Mouse (Mus musculus): ENCODE measurements around the gene P2rx1.
A peak's percentile ranks its signal among the peaks of the same experiment; 100 is the strongest.

The P2rx1 gene

GRCm38 (mm10) chr11:72998771-72999170 lies at the start of gene P2rx1:
Gene P2rx1, plus strand, starts transcription at chr11:72999103.
- DNase-seq (ENCODE audit: low spot score in 2 of 2): no peak

GRCm38 (mm10) chr11:72951137-72952000 lies 47.5 kb upstream of the P2rx1 start:
- DNase-seq (ENCODE audit: low spot score in 2 of 2): peak in 1 of 2 experiments; percentile 24

GRCm38 (mm10) chr11:72952226-72952625 lies 46.7 kb upstream of the P2rx1 start:
- peak; percentile 76 to 89 for DNase-seq (ENCODE audit: low spot score in 2 of 2)

GRCm38 (mm10) chr11:72952697-72953096 lies 46.2 kb upstream of the P2rx1 start:
- no peak for DNase-seq (ENCODE audit: low spot score in 2 of 2)

GRCm38 (mm10) chr11:72953116-72953439 lies 45.8 kb upstream of the P2rx1 start:
- DNase-seq (ENCODE audit: low spot score in 2 of 2): peak in 1 of 2 experiments; percentile 21

- DNase-seq (ENCODE audit: low spot score in 2 of 2): peak; percentile 80 to 82
These were observed 45.3 kb upstream of the P2rx1 start for GRCm38 (mm10) chr11:72953440-72954151.

- no peak for DNase-seq (ENCODE audit: low spot score in 2 of 2)
These were observed 44.7 kb upstream of the P2rx1 start for GRCm38 (mm10) chr11:72954216-72954615.

- DNase-seq (ENCODE audit: low spot score in 2 of 2): peak; percentile 40 to 71
These were observed 43.4 kb upstream of the P2rx1 start for GRCm38 (mm10) chr11:72955339-72955974.

- no peak for DNase-seq (ENCODE audit: low spot score in 2 of 2)
These were observed 41.6 kb upstream of the P2rx1 start for GRCm38 (mm10) chr11:72957318-72957717.

GRCm38 (mm10) chr11:72959924-72960679 lies 38.8 kb upstream of the P2rx1 start:
- DNase-seq (ENCODE audit: low spot score in 2 of 2): no peak

GRCm38 (mm10) chr11:72960723-72961071 lies 38.2 kb upstream of the P2rx1 start:
- DNase-seq (ENCODE audit: low spot score in 2 of 2): no peak

GRCm38 (mm10) chr11:72961072-72961980 lies 37.6 kb upstream of the P2rx1 start, which contains the start of gene Atp2a3:
Gene Atp2a3, plus strand, starts transcription at chr11:72961169.
- DNase-seq (ENCODE audit: low spot score in 2 of 2): peak; percentile 30 to 44

- DNase-seq (ENCODE audit: low spot score in 2 of 2): no peak
These were observed 36.5 kb upstream of the P2rx1 start for GRCm38 (mm10) chr11:72962378-72962777.

- no peak for DNase-seq (ENCODE audit: low spot score in 2 of 2)
These were observed 35.7 kb upstream of the P2rx1 start for GRCm38 (mm10) chr11:72963058-72963788.

- no peak for DNase-seq (ENCODE audit: low spot score in 2 of 2)
These were observed 35.1 kb upstream of the P2rx1 start for GRCm38 (mm10) chr11:72963789-72964294.

- DNase-seq (ENCODE audit: low spot score in 2 of 2): no peak
These were observed 23.9 kb upstream of the P2rx1 start for GRCm38 (mm10) chr11:72974995-72975503.

- no peak for DNase-seq (ENCODE audit: low spot score in 2 of 2)
These were observed 16.4 kb upstream of the P2rx1 start for GRCm38 (mm10) chr11:72982516-72982915.

- no peak for DNase-seq (ENCODE audit: low spot score in 2 of 2)
These were observed 15.6 kb upstream of the P2rx1 start for GRCm38 (mm10) chr11:72983283-72983682.

- no peak for DNase-seq (ENCODE audit: low spot score in 2 of 2)
These were observed 12.2 kb upstream of the P2rx1 start for GRCm38 (mm10) chr11:72986745-72987144.

GRCm38 (mm10) chr11:72987234-72987633 lies 11.7 kb upstream of the P2rx1 start:
- peak in 1 of 2 experiments; percentile 48 for DNase-seq (ENCODE audit: low spot score in 2 of 2)
